Mouse (Mus musculus): Measurements from ENCODE around the gene Atp2a1. TPM values are rescaled to one million over a fixed set of nuclear protein-coding genes. Genes with fewer than 3 reads are reported as not detected.
"Not testable (repeated sequence)": the region's sequence is repeated elsewhere in the genome, so short reads cannot be mapped to it uniquely, and the experiment has no call there.

Atp2a1 gene
- total RNA-seq, 4 experiments from 2014 or later = 27,209 to 31,432 (median 30,252) TPM

- DNase-seq (ENCODE audit: low spot score in 2 of 2) = no peak
Measured at GRCm38 (mm10) chr7:126417045-126417444, 45.9 kb downstream of the Atp2a1 start.

- no peak for DNase-seq (ENCODE audit: low spot score in 2 of 2)
Measured at GRCm38 (mm10) chr7:126416615-126417014, 46.3 kb downstream of the Atp2a1 start.

GRCm38 (mm10) chr7:126414725-126415124, 48.2 kb downstream of the Atp2a1 start, which contains the start of gene Cd19:
Gene Cd19, minus strand, starts transcription at chr7:126414889.
- DNase-seq (ENCODE audit: low spot score in 2 of 2) = no peak

GRCm38 (mm10) chr7:126411061-126411460, 51.8 kb downstream of the Atp2a1 start:
- DNase-seq (ENCODE audit: low spot score in 2 of 2) = no peak

- no peak for DNase-seq (ENCODE audit: low spot score in 2 of 2)
Measured at GRCm38 (mm10) chr7:126408686-126409085, 54.2 kb downstream of the Atp2a1 start.

GRCm38 (mm10) chr7:126402518-126402917, 60.4 kb downstream of the Atp2a1 start:
- DNase-seq (ENCODE audit: low spot score in 2 of 2) = not testable (repeated sequence)

GRCm38 (mm10) chr7:126399548-126399947, 63.4 kb downstream of the Atp2a1 start:
- peak; percentile 41 to 51 for DNase-seq (ENCODE audit: low spot score in 2 of 2)

GRCm38 (mm10) chr7:126397822-126398221, 65.1 kb downstream of the Atp2a1 start:
- DNase-seq (ENCODE audit: low spot score in 2 of 2) = no peak

GRCm38 (mm10) chr7:126397221-126397620, 65.7 kb downstream of the Atp2a1 start:
- no peak for DNase-seq (ENCODE audit: low spot score in 2 of 2)

GRCm38 (mm10) chr7:126396298-126397119, 66.4 kb downstream of the Atp2a1 start, which contains the start of gene Nfatc2ip:
Gene Nfatc2ip, minus strand, starts transcription at chr7:126396737.
- DNase-seq (ENCODE audit: low spot score in 2 of 2) = peak; percentile 96 to 98

Other genes with a start within 250 kb of the Atp2a1 start
- gene Sbk1, start 190.5 kb downstream of the Atp2a1 start, total RNA-seq (2022) = 10 to 100 TPM; 13.0 to 18.8 (median 16.8) TPM
- gene Lat, start 93.5 kb downstream of the Atp2a1 start, total RNA-seq (2022) = under 1 TPM in 1 of 4 experiments, not detected in 3; 0.43 TPM
- gene Spns1, start 85.7 kb downstream of the Atp2a1 start, total RNA-seq (2022) = 10 to 100 TPM; 22.7 to 23.9 (median 22.8) TPM
- 1 to 10 TPM; 2.1 to 4.3 (median 3.0) TPM for gene Nfatc2ip, start 66.4 kb downstream of the Atp2a1 start, total RNA-seq (2022)
- not detected for gene Cd19, start 48.2 kb downstream of the Atp2a1 start, total RNA-seq (2022)
- 10 to 100 TPM; 10.5 to 19.2 (median 15.1) TPM for gene Rabep2, start 34.3 kb downstream of the Atp2a1 start, total RNA-seq (2022)
- 10 to 100 TPM; 45.9 to 57.4 (median 49.0) TPM for gene Sh2b1, start 12.3 kb upstream of the Atp2a1 start, total RNA-seq (2022)
- 100 to 1,000 TPM; 116 to 151 (median 137) TPM for gene Tufm, start 24.3 kb upstream of the Atp2a1 start, total RNA-seq (2022)
- gene Atxn2l, start 40.3 kb upstream of the Atp2a1 start, total RNA-seq (2022) = 10 to 100 TPM; 25.4 to 32.4 (median 29.9) TPM
- gene Eif3c, start 103.3 kb upstream of the Atp2a1 start, total RNA-seq (2022) = 100 to 1,000 TPM; 151 to 172 (median 160) TPM
- gene Apobr, start 121.8 kb upstream of the Atp2a1 start, total RNA-seq (2022) = under 1 TPM; 0.15 to 0.94 (median 0.29) TPM
- gene Cln3, start 122.7 kb upstream of the Atp2a1 start, total RNA-seq (2022) = 10 to 100 TPM in 3 of 4 experiments, 1 to 10 TPM in 1; 9.0 to 14.7 (median 12.6) TPM
- not detected for gene Il27, start 131.8 kb upstream of the Atp2a1 start, total RNA-seq (2022)
- 1 to 10 TPM; 3.5 to 6.7 (median 4.7) TPM for gene Nupr1, start 167.8 kb upstream of the Atp2a1 start, total RNA-seq (2022)
- 10 to 100 TPM; 26.7 to 43.5 (median 34.7) TPM for gene Sgf29, start 186.2 kb upstream of the Atp2a1 start, total RNA-seq (2022)
- 10 to 100 TPM in 2 of 4 experiments, 1 to 10 TPM in 2; 5.9 to 17.4 (median 10.6) TPM for gene Sult1a1, start 213.3 kb upstream of the Atp2a1 start, total RNA-seq (2022)
- 10 to 100 TPM; 31.9 to 44.1 (median 39.4) TPM for gene Bola2, start 232.3 kb upstream of the Atp2a1 start, total RNA-seq (2022)
- gene Slx1b, start 232.7 kb upstream of the Atp2a1 start, total RNA-seq (2022) = 1 to 10 TPM; 2.3 to 2.8 (median 2.6) TPM
- 1 to 10 TPM; 1.3 to 5.9 (median 3.1) TPM for gene Coro1a, start 244.7 kb upstream of the Atp2a1 start, total RNA-seq (2022)